Mouse (Mus musculus): Measurements from ENCODE around the gene Acot6.
"Not testable (repeated sequence)": the region's sequence is repeated elsewhere in the genome, so short reads cannot be mapped to it uniquely, and the experiment has no call there.

Acot6 gene

GRCm38 (mm10) chr12:84100604-84101492 is at the start of gene Acot6:
TSS of gene Acot6 (plus strand) at chr12:84100654.
- DNase-seq, result peak; percentile 44

- not testable (repeated sequence) for DNase-seq
Observed at GRCm38 (mm10) chr12:84050744-84051143, 49.7 kb upstream of the Acot6 start.

GRCm38 (mm10) chr12:84051937-84052474 is 48.4 kb upstream of the Acot6 start, which contains the start of gene Acot3:
TSS of gene Acot3 (plus strand) at chr12:84052144.
- DNase-seq, result no peak

GRCm38 (mm10) chr12:84052609-84053008 is 47.8 kb upstream of the Acot6 start:
- no peak for DNase-seq

GRCm38 (mm10) chr12:84053173-84053572 is 47.3 kb upstream of the Acot6 start:
- DNase-seq, result no peak

GRCm38 (mm10) chr12:84053679-84054391 is 46.6 kb upstream of the Acot6 start:
- peak; percentile 15 for DNase-seq

GRCm38 (mm10) chr12:84060946-84061345 is 39.5 kb upstream of the Acot6 start:
- DNase-seq, result no peak

GRCm38 (mm10) chr12:84062336-84062735 is 38.1 kb upstream of the Acot6 start:
- DNase-seq, result no peak

GRCm38 (mm10) chr12:84063228-84063627 is 37.2 kb upstream of the Acot6 start:
- DNase-seq, result no peak

- no peak for DNase-seq
Observed at GRCm38 (mm10) chr12:84063833-84064232, 36.6 kb upstream of the Acot6 start.

- no peak for DNase-seq
Observed at GRCm38 (mm10) chr12:84064621-84065020, 35.8 kb upstream of the Acot6 start.

GRCm38 (mm10) chr12:84067752-84068151 is 32.7 kb upstream of the Acot6 start:
- no peak for DNase-seq

GRCm38 (mm10) chr12:84068296-84068695 is 32.2 kb upstream of the Acot6 start:
- no peak for DNase-seq

- no peak for DNase-seq
Observed at GRCm38 (mm10) chr12:84068986-84069385, 31.5 kb upstream of the Acot6 start, which contains the start of gene Acot5. TSS of gene Acot5 (plus strand) at chr12:84069325.

GRCm38 (mm10) chr12:84069582-84069981 is 30.9 kb upstream of the Acot6 start:
- peak; percentile 54 for DNase-seq

- no peak for DNase-seq
Observed at GRCm38 (mm10) chr12:84071696-84072095, 28.8 kb upstream of the Acot6 start.

GRCm38 (mm10) chr12:84077371-84077990 is 23.0 kb upstream of the Acot6 start:
- no peak for DNase-seq

- DNase-seq, result no peak
Observed at GRCm38 (mm10) chr12:84083842-84084241, 16.6 kb upstream of the Acot6 start.

GRCm38 (mm10) chr12:84084581-84084980 is 15.9 kb upstream of the Acot6 start:
- DNase-seq, result no peak

GRCm38 (mm10) chr12:84094666-84095065 is 5.8 kb upstream of the Acot6 start:
- DNase-seq, result not testable (repeated sequence)

- no peak for DNase-seq
Observed at GRCm38 (mm10) chr12:84099605-84100004, 849 bp upstream of the Acot6 start.

GRCm38 (mm10) chr12:84100071-84100470 is 383 bp upstream of the Acot6 start:
- DNase-seq, result no peak

- DNase-seq, result no peak
Observed at GRCm38 (mm10) chr12:84101493-84101845, 1.0 kb downstream of the Acot6 start.
